Mouse (Mus musculus): ENCODE data around the gene Lrrfip1.

Lrrfip1 gene

DNA sequence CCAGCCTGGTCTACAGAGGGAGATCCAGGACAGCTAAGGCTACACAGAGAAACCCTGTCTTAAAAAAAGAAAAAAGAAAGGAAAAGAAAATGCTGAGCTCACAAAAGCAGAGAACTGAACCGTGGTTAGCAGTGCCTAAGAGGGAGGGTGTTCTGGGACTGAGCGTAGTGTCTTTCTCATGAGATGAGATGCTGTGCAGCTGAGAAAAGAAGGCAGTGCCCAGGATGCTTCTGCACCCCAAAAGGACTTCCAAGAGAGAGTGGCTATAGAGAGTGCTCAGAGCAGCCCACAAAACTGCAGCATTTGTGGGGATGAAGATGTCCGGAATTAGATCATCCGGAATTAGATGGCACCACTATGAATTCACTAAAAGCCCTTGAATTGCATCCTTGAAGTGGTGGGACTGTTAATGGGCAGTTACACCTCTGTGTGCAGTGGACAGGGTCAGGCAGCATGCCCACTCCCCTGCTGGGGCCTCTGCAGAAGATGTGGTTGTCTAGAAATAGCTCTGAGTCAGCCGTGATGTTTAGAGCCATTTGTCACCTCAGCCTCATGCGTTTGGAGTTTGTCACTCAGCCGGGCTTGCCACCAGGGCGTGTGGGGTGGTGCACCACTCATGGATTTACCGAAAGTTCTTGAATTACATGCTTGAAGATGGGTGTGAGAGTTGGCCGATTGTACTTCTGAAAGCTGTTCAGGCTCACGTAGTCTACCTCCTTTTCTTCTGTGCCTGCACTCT, 23.8 kb downstream of the Lrrfip1 start:
- no peak for DNase-seq (ENCODE audit: low read depth in 1 of 2, low spot score in 2 of 2)

- DNase-seq (ENCODE audit: low read depth in 1 of 2, low spot score in 2 of 2), result no peak
These were observed 24.7 kb downstream of the Lrrfip1 start for GRCm38 (mm10) chr1:91023230-91023629.

DNA sequence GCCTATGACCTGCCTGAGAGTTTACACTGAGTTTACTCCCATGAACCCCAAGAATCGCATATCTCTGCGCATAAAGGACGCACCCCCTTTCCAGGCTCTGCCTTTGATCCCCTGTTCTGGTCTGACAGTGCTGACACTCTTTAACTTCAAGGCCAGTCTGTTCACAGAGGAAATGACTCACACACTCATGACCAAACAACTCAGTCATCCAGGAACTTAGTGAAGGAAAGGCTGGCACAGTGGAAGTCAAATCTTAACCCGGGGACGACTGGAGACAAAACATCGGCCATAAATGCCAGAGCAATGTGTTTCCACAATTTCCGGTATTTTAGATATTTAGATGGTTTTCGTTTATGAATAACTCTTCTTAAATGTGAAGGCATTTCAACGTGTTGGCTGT, 25.4 kb downstream of the Lrrfip1 start:
- no peak for DNase-seq (ENCODE audit: low read depth in 1 of 2, low spot score in 2 of 2)

DNA sequence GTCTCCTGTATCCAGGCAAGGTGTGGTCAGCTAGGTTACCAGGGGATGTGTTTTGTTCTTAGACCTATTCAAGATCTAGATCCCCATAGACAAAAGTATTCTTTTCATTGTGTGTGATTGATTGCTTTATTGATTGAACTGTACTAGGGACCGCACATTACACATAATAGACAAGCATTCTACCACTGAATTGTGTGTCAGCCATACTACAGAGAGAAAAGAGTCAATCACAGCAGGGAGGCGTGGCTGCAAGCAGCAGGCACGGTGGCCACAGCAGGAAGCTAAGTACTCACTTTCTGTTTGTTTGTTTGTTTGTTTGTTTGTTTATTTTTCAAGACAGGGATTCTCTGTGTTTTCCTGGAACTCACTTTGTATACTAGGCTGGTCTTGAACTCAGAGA, 25.9 kb downstream of the Lrrfip1 start:
- DNase-seq (ENCODE audit: low read depth in 1 of 2, low spot score in 2 of 2), result no peak

GRCm38 (mm10) chr1:91026945-91027344, 28.4 kb downstream of the Lrrfip1 start:
- no peak for DNase-seq (ENCODE audit: low read depth in 1 of 2, low spot score in 2 of 2)

- no peak for DNase-seq (ENCODE audit: low read depth in 1 of 2, low spot score in 2 of 2)
These were observed 31.8 kb downstream of the Lrrfip1 start for GRCm38 (mm10) chr1:91030383-91030782.

DNA sequence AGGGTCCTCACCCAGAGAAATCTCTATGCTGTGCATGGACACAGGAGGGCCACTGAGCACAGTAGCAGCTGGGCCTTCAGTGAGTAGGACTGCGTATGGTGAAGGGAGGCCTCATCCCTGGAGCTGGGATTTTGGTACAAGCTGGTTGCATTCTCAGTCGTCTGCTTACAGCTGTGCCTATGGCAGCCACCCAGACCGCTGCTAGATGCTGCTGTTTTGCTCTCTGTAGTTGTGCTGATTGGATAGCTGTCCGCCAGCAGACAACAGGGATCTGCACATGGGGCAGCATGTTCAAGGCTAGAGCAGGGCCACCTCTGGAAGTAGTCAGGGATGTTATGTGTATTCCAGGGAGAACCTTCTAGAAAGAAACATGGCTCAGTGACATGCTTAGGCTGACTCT, 33.0 kb downstream of the Lrrfip1 start:
- DNase-seq (ENCODE audit: low read depth in 1 of 2, low spot score in 2 of 2), result no peak

DNA sequence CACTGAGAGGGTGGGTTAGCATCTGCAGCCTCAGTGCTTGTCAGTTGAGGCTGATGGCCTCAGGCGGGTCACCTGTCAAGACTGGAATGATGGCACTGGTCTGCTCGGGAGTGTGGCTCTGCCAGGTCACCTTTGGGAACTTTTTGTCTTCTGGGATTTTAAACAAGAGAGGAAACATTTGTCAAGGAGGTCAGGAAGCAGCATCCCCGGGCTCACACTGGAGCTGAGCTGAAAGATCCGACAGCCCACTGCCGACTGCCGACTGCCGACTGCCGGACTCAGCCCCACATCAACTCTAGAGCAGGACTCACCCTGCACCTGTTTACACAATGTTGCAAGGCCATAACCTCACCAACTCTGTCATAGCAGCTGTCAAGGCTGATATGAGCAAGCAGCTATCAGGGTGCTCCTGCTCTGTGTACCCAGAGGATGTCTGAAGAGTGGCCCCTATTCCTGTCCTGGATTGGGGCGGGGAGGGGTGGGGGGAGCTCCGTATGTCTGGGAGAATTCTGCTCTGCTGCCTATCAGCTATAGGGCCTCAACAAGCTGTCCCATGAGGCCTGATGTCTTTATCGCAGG, 33.9 kb downstream of the Lrrfip1 start:
- DNase-seq (ENCODE audit: low read depth in 1 of 2, low spot score in 2 of 2), result no peak

- DNase-seq (ENCODE audit: low read depth in 1 of 2, low spot score in 2 of 2), result no peak
These were observed 36.0 kb downstream of the Lrrfip1 start for GRCm38 (mm10) chr1:91034547-91034946.

DNA sequence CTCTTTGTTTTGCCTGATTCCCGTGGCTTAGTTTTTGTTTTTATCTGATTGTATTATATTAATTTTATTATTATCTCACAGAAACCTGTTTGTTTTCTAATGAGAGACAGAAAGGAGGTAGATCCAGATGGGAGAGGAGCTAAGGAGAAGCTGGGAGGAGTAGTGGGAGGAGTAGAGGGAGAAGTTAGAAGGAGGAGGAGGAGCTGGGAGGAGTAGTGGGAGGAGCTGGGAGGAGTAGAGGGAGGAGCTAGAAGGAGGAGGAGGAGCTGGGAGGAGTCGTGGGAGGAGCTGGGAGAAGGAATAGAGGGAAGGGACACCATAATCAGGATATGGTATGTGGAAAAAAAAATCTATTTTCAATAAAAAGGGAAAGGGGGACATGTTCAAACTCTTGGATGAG, 36.7 kb downstream of the Lrrfip1 start:
- DNase-seq (ENCODE audit: low read depth in 1 of 2, low spot score in 2 of 2), result no peak

GRCm38 (mm10) chr1:91037213-91037612, 38.7 kb downstream of the Lrrfip1 start:
- DNase-seq (ENCODE audit: low read depth in 1 of 2, low spot score in 2 of 2), result no peak

DNA sequence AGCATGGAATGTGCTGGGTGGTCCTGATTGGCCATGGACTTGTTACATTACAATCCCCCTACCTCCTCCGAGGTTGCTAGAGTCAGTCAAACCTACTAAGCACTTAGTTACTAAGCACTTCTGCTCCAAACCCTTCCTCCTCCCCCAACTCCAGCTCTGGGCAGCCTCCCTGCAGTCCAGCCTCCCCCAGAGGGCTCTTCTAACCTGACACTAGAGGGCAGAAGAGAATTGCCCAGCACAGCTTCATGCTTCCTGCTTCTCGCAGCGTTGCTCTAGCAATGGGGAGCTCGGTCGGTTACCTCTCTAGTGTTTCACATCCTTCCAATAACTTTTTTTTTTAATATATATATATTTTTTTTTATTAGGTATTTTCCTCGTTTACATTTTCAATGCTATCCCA, 39.5 kb downstream of the Lrrfip1 start:
- DNase-seq (ENCODE audit: low read depth in 1 of 2, low spot score in 2 of 2), result peak in 1 of 2 experiments; percentile 49

DNA sequence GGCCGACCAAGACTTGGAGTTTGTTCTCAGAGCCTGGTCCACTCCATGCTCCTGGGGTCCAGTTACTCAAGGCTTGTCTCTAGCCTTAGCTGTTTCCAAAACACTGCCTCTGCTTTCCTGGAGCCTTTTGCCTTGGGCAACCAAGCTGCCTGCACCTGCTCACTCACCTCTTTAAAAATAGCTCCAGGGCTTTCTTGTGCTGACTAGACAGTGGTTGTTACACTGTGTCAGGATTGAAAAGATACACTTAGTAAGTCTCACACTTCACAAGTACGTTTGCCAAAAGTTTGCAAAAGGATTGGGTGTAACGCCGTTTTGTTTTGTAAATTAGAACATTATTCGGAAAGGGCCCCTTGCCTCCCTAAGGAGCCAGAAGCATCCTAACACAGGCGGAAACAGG, 40.0 kb downstream of the Lrrfip1 start:
- no peak for DNase-seq (ENCODE audit: low read depth in 1 of 2, low spot score in 2 of 2)

- peak in 1 of 2 experiments; percentile 56 for DNase-seq (ENCODE audit: low read depth in 1 of 2, low spot score in 2 of 2)
These were observed 43.1 kb downstream of the Lrrfip1 start for GRCm38 (mm10) chr1:91041605-91042004.

- no peak for DNase-seq (ENCODE audit: low read depth in 1 of 2, low spot score in 2 of 2)
These were observed 44.7 kb downstream of the Lrrfip1 start for GRCm38 (mm10) chr1:91043191-91043590.

GRCm38 (mm10) chr1:91044176-91044575, 45.6 kb downstream of the Lrrfip1 start:
- DNase-seq (ENCODE audit: low read depth in 1 of 2, low spot score in 2 of 2), result no peak

GRCm38 (mm10) chr1:91044648-91045047, 46.1 kb downstream of the Lrrfip1 start:
- DNase-seq (ENCODE audit: low read depth in 1 of 2, low spot score in 2 of 2), result no peak

DNA sequence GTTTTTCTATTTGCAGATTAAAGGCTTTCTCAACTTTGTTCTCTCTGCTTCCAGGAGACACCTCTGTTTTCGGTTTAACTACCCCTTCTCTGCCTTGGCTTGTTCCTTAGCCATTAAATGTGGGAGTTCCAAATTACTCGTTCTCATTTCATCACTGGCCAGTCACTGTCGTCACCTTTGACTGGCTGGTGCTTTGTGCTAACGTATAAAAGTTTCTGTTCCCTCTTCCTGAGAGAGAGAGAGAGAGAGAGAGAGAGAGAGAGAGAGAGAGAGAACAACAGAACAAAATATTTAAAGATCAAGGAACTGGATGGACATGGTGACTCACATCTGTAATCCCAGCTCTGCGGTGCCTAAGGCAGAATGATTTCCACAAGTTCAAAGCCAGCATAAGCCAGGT, 47.7 kb downstream of the Lrrfip1 start:
- DNase-seq (ENCODE audit: low read depth in 1 of 2, low spot score in 2 of 2), result peak in 1 of 2 experiments; percentile 42

DNA sequence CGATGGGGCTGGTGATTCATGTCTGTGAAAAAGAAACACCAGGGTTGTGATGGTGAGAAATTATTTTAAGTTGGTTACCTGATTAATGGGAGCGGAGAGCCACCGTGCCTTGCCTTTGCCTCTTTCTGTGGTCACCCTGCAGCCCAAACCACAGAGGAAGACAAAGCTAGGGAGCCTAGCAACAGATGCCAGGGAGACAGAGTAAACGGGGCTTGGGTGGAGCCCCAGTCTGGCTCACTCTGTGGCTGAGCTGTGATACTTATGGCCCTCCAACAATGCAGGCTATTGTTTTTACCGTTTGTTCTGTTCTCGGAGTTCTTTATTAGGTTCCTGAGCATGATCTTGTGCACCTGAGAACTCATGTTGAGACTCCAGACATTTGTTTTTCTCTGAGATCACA, 50.8 kb downstream of the Lrrfip1 start:
- no peak for DNase-seq (ENCODE audit: low read depth in 1 of 2, low spot score in 2 of 2)

DNA sequence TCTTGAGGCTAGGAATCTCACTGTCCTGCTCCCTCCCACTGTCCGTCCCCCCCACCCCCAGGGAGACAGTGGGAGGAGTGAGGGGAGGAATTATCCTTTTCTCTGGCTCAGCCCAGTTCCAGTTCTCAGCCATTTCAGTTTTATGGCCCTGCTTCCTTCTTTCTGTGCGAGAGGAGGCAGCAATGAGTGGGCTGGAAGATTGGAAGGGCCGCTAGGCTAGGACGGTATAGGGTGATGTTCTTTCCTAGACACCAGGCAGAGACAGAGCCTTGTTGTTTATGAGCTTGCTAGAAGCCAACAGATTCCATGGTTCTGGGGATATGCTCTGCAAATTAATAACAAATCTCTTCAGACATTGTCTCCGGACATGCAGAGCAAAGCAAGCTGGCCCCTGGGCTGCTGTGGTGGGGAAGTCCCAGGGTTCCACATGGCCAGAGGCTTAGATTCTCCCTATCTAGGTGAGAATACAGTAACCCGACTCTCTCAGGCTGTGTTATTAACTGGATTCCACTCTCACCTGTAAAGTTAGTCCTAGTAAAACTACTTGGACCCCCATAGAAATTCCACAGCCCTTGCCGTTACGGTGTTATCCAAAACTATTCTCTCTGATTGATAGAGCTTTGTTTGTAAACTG, 53.0 kb downstream of the Lrrfip1 start:
- DNase-seq (ENCODE audit: low read depth in 1 of 2, low spot score in 2 of 2), result no peak

DNA sequence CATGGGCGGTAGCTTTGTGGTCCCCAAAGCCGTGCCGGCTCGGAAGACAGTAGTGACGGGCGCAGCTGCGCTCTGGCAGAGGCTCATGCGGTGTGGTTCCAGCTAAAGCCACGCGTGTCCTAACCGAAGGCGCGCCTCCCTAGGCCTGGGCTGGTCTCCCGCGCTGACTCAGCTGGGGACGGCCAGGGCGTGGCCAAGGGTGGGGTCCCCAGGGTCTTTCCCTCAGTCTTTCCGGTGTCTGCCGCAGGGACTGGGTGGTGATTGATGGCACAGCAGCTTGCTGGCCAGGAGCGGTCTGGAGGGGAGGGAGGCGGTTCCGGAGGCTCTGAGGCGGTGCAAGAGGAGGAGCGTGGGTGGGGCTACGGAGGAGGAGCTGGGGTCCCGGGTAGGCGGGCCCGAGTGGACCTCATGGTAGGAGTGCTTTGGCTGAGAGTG, 54.2 kb downstream of the Lrrfip1 start:
- peak; percentile 97 to 98 for DNase-seq (ENCODE audit: low read depth in 1 of 2, low spot score in 2 of 2)
